Mouse (Mus musculus) monocyte, adult 59 days (primary cell): ENCODE results near the gene Etfa. TPM values are rescaled to one million over a fixed set of nuclear protein-coding genes. Genes with fewer than 3 reads are reported as not detected.

Experiments
- total RNA-seq, 2 experiments: library from RNA; stranded (reverse); gene quantifications; one replicate each; pipeline ENCODE4 v1.2.4; 2023

Etfa gene
- 10 to 100 TPM; 44.6 to 45.3 TPM for total RNA-seq

DNA sequence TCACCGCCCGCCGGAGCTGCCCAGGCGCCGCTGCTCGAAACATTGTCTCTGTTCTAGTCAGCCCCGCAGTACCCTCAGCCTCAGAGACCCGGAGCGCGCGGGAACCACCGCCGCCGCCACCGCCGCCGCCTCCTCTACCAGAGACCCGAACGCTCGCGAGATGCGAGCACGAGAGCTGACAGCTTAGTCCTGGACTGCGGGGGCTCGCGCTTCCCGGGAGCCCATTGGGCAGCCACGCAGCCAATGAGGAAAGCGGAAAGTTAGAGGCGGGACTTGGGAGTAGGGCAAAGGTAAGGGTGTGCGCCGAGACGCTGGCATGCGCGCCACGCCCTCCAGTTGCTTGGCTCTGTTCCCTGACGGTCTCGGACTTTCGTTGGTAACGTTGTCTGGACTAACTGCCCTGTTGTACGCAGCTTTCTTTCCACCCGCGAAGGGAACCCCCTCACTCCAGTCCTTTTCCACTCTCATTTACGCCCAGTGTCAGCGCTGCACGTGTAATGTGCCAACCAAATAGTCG, at the start of gene Etfa:
Gene Etfa (minus strand): TSS at position 217 of the 517 bp plus-strand sequence.

DNA sequence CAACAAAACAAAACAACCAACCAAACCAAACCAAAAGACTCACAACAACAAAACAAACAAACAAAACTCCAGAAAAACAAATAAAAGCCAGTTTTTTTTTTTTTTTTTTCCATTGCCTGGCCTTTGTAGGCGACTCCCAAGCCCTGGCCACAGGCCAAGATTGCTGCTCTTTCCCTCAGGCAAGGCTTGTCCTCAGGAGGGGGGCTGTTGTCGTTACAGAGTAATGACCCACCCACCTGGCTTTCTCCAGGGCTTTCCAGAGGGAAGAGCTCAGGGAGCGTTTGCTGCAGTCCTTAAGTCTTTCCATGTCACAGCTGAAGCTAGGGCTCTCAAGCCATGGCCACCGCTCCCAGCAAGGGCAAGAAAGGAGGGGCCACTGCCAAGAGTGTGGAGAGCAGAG, 26.3 kb upstream of the Etfa start, which contains the start of gene Isl2:
Gene Isl2 (plus strand): TSS at position 296 of the 400 bp plus-strand sequence.

Other genes starting within 250 kb of the Etfa start
- not detected for gene Nrg4, start 185.4 kb downstream of the Etfa start, total RNA-seq
- not detected for gene Tmem266, start 185.3 kb downstream of the Etfa start, total RNA-seq
- not detected for gene Isl2, start 26.4 kb upstream of the Etfa start, total RNA-seq